Mouse (Mus musculus): ENCODE data around the gene Chrm2. TPM values are rescaled to one million over a fixed set of nuclear protein-coding genes. Genes with fewer than 3 reads are reported as not detected.

The Chrm2 gene
- polyA plus RNA-seq, 1 experiment from 2014 or later: 29.6 TPM

GRCm38 (mm10) chr6:36484132-36484665 lies 96.3 kb downstream of the Chrm2 start:
- WGBS: 74% methylated on average over 4 of the region's 4 CpGs
- Histone ChIP-seq H3K9me3 (ENCODE audit: control insufficient read depth, low read length) (no peaks in the 10 kb centered on the region), H3K27me3 (replicated peaks; ENCODE audit: control insufficient read depth, insufficient read depth, low read length) (no peaks in the 10 kb centered on the region), H3K4me2 (ENCODE audit: low read length) (no peak overlapping the region), H3K27ac (ENCODE audit: low read depth) (no peak overlapping the region), H3K36me3 (ENCODE audit: control insufficient read depth, insufficient read depth, low read length) (no peaks in the 10 kb centered on the region), H3K4me3 (ENCODE audit: low read depth, low read length) (no peak overlapping the region), H3K4me1 (replicated peaks; ENCODE audit: control insufficient read depth, insufficient read depth, low read length) (0 out of 2 replicates have a peak, but pooled peaks cover 4% of the 10 kb centered on the region), H3K9ac (ENCODE audit: low read length) (no peak overlapping the region)
- no peak for DNase-seq (ENCODE audit: low spot score)
- no peak for ATAC-seq (replicated peaks; ENCODE audit: low FRiP score, low TSS enrichment, low read depth)

DNA sequence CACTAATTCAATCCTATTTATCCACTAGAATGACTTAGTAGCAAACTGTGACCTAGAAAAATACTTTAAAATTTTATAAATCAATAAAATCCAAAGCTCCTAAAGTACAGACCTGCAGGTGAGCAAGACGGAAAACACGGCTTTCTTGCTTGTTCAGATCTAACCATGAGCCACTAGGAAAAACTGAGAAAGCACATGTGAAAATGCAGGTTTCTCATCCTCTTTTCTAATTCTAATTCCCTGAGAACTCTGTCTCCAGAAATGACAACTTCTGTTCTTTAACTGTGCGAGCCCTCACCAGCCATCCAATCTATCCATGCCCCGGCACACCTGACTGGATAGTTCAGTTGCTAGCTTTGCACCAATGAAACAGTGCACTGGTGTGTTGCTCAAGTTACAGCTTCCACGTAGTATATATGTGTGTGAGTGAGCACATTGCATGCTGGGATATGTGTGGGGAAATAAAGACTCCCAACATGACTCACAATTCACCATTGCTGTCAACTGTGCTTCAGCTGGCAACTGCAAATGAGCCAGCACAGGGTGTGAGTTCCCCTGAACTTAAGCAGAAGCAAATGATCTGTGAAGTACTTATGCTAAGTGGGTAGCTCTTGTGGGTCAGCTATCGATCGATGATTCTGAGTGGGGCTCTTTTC lies 119.3 kb downstream of the Chrm2 start:
- H3K9me3 ChIP-seq (ENCODE audit: control insufficient read depth, low read length): no peaks in the 10 kb centered on the region
- H3K27me3 ChIP-seq (replicated peaks; ENCODE audit: control insufficient read depth, insufficient read depth, low read length): no peaks in the 10 kb centered on the region
- no peak overlapping the region for H3K4me3 ChIP-seq (ENCODE audit: low read depth, low read length)
- DNase-seq (ENCODE audit: low spot score) (no peak), ATAC-seq (replicated peaks; ENCODE audit: low FRiP score, low TSS enrichment, low read depth) (no peak)
- no peak overlapping the region for H3K27ac ChIP-seq (ENCODE audit: low read depth)
- no peaks in the 10 kb centered on the region for H3K4me1 ChIP-seq (replicated peaks; ENCODE audit: control insufficient read depth, insufficient read depth, low read length)
- no peaks in the 10 kb centered on the region for H3K36me3 ChIP-seq (ENCODE audit: control insufficient read depth, insufficient read depth, low read length)
- 74% methylated on average over 7 of the region's 7 CpGs for WGBS
- no peak overlapping the region for H3K9ac ChIP-seq (ENCODE audit: low read length)
- H3K4me2 ChIP-seq (ENCODE audit: low read length): no peak overlapping the region

DNA sequence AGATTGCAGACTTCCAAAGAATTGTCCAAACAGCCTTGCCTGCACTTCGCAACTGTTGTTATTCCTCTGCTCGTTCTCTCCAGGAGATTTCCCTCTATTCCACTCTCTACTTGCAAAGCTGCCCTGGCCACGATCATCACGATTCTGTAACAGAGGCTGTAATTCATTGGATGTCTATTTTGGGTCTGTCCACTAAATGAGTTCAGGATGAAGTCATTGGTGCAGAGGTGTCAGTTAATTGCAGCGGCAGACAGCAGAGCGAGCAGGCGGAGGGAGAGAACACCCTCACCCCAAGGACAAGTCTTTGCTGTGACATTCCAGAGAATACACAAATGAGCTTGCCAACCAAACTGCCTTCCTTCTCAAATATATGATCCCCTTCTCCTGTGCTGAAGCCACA lies 120.1 kb downstream of the Chrm2 start:
- ATAC-seq (replicated peaks; ENCODE audit: low FRiP score, low TSS enrichment, low read depth) (no peak), DNase-seq (ENCODE audit: low spot score) (no peak)
- no peaks in the 10 kb centered on the region for H3K27me3 ChIP-seq (replicated peaks; ENCODE audit: control insufficient read depth, insufficient read depth, low read length)
- H3K9me3 ChIP-seq (ENCODE audit: control insufficient read depth, low read length): no peaks in the 10 kb centered on the region
- H3K4me2 ChIP-seq (ENCODE audit: low read length): no peak overlapping the region
- no peak overlapping the region for H3K9ac ChIP-seq (ENCODE audit: low read length)
- no peak overlapping the region for H3K27ac ChIP-seq (ENCODE audit: low read depth)
- H3K4me3 ChIP-seq (ENCODE audit: low read depth, low read length): no peak overlapping the region
- H3K4me1 ChIP-seq (replicated peaks; ENCODE audit: control insufficient read depth, insufficient read depth, low read length): no peaks in the 10 kb centered on the region
- no peaks in the 10 kb centered on the region for H3K36me3 ChIP-seq (ENCODE audit: control insufficient read depth, insufficient read depth, low read length)
- WGBS: 39% methylated on average over 7 of the region's 7 CpGs

DNA sequence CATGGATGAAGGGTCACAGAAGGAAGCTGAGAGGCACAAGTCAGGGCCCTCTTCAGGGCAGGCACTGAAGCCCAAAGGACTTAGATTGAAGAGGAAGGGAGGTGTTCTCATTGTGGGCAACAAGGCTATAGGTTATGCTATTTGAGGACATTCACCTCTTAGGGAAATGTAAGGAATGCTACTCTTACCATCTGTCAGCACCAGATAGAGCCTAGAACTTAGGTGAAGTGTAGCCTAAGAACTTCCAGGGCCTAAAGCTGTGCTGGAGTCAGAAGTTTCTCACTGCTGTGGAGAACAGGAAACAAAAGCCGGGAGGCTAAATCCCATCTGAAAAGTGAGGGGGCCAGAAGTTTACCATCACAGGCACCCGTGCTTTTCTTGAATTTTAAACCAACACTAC lies 120.6 kb downstream of the Chrm2 start:
- Histone ChIP-seq H3K27me3 (replicated peaks; ENCODE audit: control insufficient read depth, insufficient read depth, low read length) (no peaks in the 10 kb centered on the region), H3K9me3 (ENCODE audit: control insufficient read depth, low read length) (no peaks in the 10 kb centered on the region), H3K4me1 (replicated peaks; ENCODE audit: control insufficient read depth, insufficient read depth, low read length) (no peaks in the 10 kb centered on the region), H3K36me3 (ENCODE audit: control insufficient read depth, insufficient read depth, low read length) (no peaks in the 10 kb centered on the region), H3K9ac (ENCODE audit: low read length) (no peak overlapping the region), H3K4me2 (ENCODE audit: low read length) (no peak overlapping the region), H3K4me3 (ENCODE audit: low read depth, low read length) (no peak overlapping the region), H3K27ac (ENCODE audit: low read depth) (no peak overlapping the region)
- WGBS: 54% methylated on average over 2 of the region's 2 CpGs
- DNase-seq (ENCODE audit: low spot score): no peak
- ATAC-seq (replicated peaks; ENCODE audit: low FRiP score, low TSS enrichment, low read depth): no peak

DNA sequence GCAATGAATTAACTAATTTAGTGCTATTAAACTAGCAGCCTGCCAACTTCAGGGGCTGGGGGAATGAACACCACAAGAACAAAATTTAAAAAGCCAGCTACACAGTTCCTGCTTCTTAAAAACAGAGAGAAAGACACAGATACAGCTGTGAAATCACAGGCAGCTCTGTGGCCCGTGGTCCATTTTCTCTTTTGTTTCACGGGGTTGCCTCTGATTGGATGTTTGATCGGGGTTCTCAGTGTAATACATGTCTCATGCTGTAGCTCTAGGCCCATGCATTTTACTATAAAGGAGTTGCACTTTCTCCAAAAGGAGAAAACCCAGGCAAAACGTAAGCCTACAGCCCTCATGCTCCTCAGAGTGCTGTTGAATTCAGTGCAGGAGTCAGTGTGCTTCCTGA lies 128.6 kb downstream of the Chrm2 start:
- no peak overlapping the region; the same call in 1 of the 2 replicates for H3K27ac ChIP-seq (ENCODE audit: low read depth)
- H3K4me2 ChIP-seq (ENCODE audit: low read length): no peak overlapping the region
- WGBS: 71% methylated on average over 4 of the region's 4 CpGs

DNA sequence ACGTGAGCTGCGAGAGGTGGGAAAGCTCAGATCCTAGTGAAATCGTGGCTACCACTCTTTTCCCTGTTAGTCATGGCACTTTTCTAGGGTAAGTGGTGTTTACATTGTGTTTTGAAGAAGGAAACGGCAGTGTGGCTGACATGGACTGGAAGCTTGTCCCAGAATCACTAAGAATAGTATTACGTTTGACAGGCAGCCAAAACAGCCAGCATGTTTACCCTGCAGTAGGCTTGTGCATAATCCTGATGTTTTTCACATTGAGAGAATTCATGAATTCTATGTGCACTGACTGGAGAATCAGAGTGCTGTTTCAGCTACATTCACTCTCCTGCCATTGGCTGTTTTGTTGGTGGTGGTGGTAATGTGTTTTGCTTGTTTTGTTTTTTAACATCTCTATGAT lies 129.4 kb downstream of the Chrm2 start:
- Histone ChIP-seq H3K9ac (ENCODE audit: low read length) (no peak overlapping the region), H3K27ac (ENCODE audit: low read depth) (no peak overlapping the region; the same call in 1 of the 2 replicates), H3K27me3 (replicated peaks; ENCODE audit: control insufficient read depth, insufficient read depth, low read length) (no peaks in the 10 kb centered on the region), H3K9me3 (ENCODE audit: control insufficient read depth, low read length) (no peaks in the 10 kb centered on the region), H3K4me2 (ENCODE audit: low read length) (peak overlapping the region; percentile 13; the same call in 1 of the 2 replicates), H3K4me3 (ENCODE audit: low read depth, low read length) (no peak overlapping the region), H3K4me1 (replicated peaks; ENCODE audit: control insufficient read depth, insufficient read depth, low read length) (no peaks in the 10 kb centered on the region), H3K36me3 (ENCODE audit: control insufficient read depth, insufficient read depth, low read length) (no peaks in the 10 kb centered on the region)
- 34% methylated on average over 5 of the region's 5 CpGs for WGBS
- ATAC-seq (replicated peaks; ENCODE audit: low FRiP score, low TSS enrichment, low read depth): no peak
- DNase-seq (ENCODE audit: low spot score): no peak

More for the DNA sequence above, 128.6 kb downstream of the Chrm2 start:
- DNase-seq (ENCODE audit: low spot score): no peak
- no peak overlapping the region for H3K4me3 ChIP-seq (ENCODE audit: low read depth, low read length)
- ATAC-seq (replicated peaks; ENCODE audit: low FRiP score, low TSS enrichment, low read depth): no peak
- H3K9ac ChIP-seq (ENCODE audit: low read length): no peak overlapping the region
- no peaks in the 10 kb centered on the region for H3K9me3 ChIP-seq (ENCODE audit: control insufficient read depth, low read length)
- H3K4me1 ChIP-seq (replicated peaks; ENCODE audit: control insufficient read depth, insufficient read depth, low read length): no peaks in the 10 kb centered on the region
- no peaks in the 10 kb centered on the region for H3K36me3 ChIP-seq (ENCODE audit: control insufficient read depth, insufficient read depth, low read length)
- no peaks in the 10 kb centered on the region for H3K27me3 ChIP-seq (replicated peaks; ENCODE audit: control insufficient read depth, insufficient read depth, low read length)

DNA sequence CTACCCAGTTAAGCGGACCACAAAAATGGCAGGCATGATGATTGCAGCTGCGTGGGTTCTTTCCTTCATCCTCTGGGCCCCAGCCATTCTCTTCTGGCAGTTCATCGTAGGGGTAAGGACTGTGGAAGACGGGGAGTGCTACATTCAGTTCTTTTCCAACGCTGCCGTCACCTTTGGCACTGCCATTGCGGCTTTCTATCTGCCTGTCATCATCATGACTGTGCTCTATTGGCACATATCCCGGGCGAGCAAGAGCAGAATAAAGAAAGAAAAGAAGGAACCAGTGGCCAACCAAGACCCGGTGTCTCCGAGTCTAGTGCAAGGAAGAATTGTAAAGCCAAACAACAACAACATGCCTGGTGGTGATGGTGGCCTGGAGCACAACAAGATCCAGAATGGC lies 135.7 kb downstream of the Chrm2 start:
- no peaks in the 10 kb centered on the region for H3K9me3 ChIP-seq (ENCODE audit: control insufficient read depth, low read length)
- no peak overlapping the region for H3K27ac ChIP-seq (ENCODE audit: low read depth)
- WGBS: 94% methylated on average over 11 of the region's 11 CpGs
- H3K27me3 ChIP-seq (replicated peaks; ENCODE audit: control insufficient read depth, insufficient read depth, low read length): no peaks in the 10 kb centered on the region
- ATAC-seq (replicated peaks; ENCODE audit: low FRiP score, low TSS enrichment, low read depth) (no peak), DNase-seq (ENCODE audit: low spot score) (no peak)
- H3K9ac ChIP-seq (ENCODE audit: low read length): no peak overlapping the region
- H3K36me3 ChIP-seq (ENCODE audit: control insufficient read depth, insufficient read depth, low read length): peaks cover 8% of the 10 kb centered on the region
- no peak overlapping the region for H3K4me3 ChIP-seq (ENCODE audit: low read depth, low read length)
- H3K4me1 ChIP-seq (replicated peaks; ENCODE audit: control insufficient read depth, insufficient read depth, low read length): no peaks in the 10 kb centered on the region
- H3K4me2 ChIP-seq (ENCODE audit: low read length): no peak overlapping the region

GRCm38 (mm10) chr6:36528509-36528908 lies 140.6 kb downstream of the Chrm2 start:
- Histone ChIP-seq H3K4me2 (ENCODE audit: low read length) (no peak overlapping the region), H3K4me1 (replicated peaks; ENCODE audit: control insufficient read depth, insufficient read depth, low read length) (no peaks in the 10 kb centered on the region), H3K36me3 (ENCODE audit: control insufficient read depth, insufficient read depth, low read length) (peaks cover 8% of the 10 kb centered on the region), H3K4me3 (ENCODE audit: low read depth, low read length) (no peak overlapping the region), H3K9me3 (ENCODE audit: control insufficient read depth, low read length) (0 out of 2 replicates have a peak, but pooled peaks cover 1% of the 10 kb centered on the region), H3K9ac (ENCODE audit: low read length) (no peak overlapping the region), H3K27me3 (replicated peaks; ENCODE audit: control insufficient read depth, insufficient read depth, low read length) (no peaks in the 10 kb centered on the region), H3K27ac (ENCODE audit: low read depth) (no peak overlapping the region)
- WGBS: 66% methylated on average over 4 of the region's 4 CpGs
- ATAC-seq (replicated peaks; ENCODE audit: low FRiP score, low TSS enrichment, low read depth) (no peak), DNase-seq (ENCODE audit: low spot score) (no peak)

- no peak for ATAC-seq (replicated peaks; ENCODE audit: low FRiP score, low TSS enrichment, low read depth)
- Histone ChIP-seq H3K9me3 (ENCODE audit: control insufficient read depth, low read length) (no peaks in the 10 kb centered on the region), H3K4me2 (ENCODE audit: low read length) (no peak overlapping the region), H3K9ac (ENCODE audit: low read length) (no peak overlapping the region), H3K27ac (ENCODE audit: low read depth) (no peak overlapping the region), H3K27me3 (replicated peaks; ENCODE audit: control insufficient read depth, insufficient read depth, low read length) (no peaks in the 10 kb centered on the region), H3K36me3 (ENCODE audit: control insufficient read depth, insufficient read depth, low read length) (no peaks in the 10 kb centered on the region), H3K4me3 (ENCODE audit: low read depth, low read length) (no peak overlapping the region), H3K4me1 (replicated peaks; ENCODE audit: control insufficient read depth, insufficient read depth, low read length) (no peaks in the 10 kb centered on the region)
- 72% methylated on average over 6 of the region's 6 CpGs for WGBS
- no peak for DNase-seq (ENCODE audit: low spot score)
Observed at GRCm38 (mm10) chr6:36541247-36541646, 153.4 kb downstream of the Chrm2 start.

Measured in intestine, embryonic 14.5 days (tissue).